Mouse (Mus musculus) layer of hippocampus, postnatal 14 days (tissue): ENCODE data around the gene Afdn. TPM values are rescaled to one million over a fixed set of nuclear protein-coding genes. Genes with fewer than 3 reads are reported as not detected.
"Not testable (repeated sequence)": the region's sequence is repeated elsewhere in the genome, so short reads cannot be mapped to it uniquely, and the experiment has no call there.

Source experiments
- DNase-seq, 2 experiments: peaks; one replicate each; pipeline ENCODE4 v3.0.0; 2021 to 2022; ENCODE audit warnings: low spot score in 2 of 2, mixed read lengths in 1 of 2
- total RNA-seq, 2 experiments: library from RNA; stranded (reverse); gene quantifications; 2 replicates each; pipeline ENCODE4 v1.2.3; 2021

Afdn gene
- total RNA-seq, 2 experiments from 2014 or later: 106 to 112 TPM

DNA sequence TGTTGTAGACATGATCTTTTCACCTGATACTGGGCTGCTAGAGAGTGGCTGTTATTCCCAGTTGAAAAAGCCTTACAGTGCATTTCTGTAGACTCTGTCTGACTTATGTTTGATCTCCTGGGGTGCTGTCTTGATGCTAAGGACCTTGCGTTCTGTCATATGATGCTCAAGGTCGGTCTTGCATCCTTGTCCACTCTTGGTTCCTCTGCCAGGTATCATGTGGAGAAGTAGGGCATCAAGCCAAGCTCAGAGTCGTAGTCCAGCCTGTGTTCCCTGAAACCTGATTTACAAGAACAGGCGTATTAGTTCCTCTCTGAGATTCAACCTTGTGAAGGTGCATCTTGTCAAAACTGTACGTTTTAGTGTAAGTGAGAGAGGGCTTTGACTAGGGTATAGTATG is 105.0 kb downstream of the Afdn start:
- DNase-seq: no peak

DNA sequence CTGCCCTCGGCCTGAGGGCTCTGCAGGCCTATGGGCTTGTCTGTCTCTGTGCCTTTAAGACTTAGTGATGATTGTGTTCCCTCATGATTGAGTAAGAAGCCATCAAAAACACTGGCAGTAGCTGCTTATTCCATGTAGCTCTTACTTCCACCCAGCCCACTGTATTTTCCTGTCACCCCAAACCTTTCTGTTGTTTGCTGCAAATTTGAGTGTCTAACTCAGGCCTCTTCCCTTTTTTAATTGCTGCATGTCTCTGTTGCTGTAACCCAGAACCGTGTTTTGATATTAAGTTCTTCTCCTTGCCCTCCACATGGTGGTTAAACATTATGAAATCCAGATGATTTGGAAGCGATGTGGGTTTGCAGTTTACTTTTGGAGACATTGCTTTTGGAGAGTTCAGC is 106.6 kb downstream of the Afdn start:
- no peak for DNase-seq

DNA sequence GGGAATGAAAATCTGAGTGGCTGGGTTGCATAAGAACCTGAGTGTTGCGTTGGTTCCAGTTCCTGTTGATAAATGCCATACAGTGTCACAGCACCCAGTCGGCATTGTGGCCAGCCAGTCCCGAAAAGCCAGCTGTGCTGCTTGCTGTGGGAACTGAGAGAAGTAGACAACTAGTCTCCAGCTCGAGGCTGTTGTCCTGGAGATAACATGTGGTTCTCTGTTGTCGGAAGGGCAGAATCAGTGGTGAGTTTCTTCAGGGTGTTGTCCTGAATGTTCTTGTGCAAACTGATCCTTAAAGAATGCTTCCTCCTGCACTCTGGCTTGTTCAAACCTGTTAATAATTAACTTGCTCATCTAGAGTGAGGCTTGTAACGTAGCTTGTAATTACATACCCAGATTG is 107.1 kb downstream of the Afdn start:
- DNase-seq: no peak

DNA sequence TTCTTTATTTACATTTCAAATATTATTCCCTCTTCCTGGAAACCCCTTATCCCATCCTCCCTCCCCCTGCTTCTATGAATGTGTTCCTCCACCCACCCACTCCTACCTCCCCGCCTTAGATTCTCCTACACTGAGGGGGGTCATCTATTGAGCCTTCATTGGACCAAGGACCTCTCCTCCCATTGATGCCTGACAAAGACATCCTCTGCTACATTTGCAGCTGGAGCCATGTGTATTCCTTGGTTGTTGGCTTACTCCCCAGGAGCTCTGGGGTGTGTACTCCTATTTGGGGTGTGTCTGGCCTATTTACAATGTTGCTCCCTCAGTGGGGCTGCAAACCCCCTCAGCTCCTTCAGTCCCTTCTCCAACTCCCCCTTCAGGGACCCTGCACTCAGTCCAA is 109.9 kb downstream of the Afdn start:
- DNase-seq: no peak

DNA sequence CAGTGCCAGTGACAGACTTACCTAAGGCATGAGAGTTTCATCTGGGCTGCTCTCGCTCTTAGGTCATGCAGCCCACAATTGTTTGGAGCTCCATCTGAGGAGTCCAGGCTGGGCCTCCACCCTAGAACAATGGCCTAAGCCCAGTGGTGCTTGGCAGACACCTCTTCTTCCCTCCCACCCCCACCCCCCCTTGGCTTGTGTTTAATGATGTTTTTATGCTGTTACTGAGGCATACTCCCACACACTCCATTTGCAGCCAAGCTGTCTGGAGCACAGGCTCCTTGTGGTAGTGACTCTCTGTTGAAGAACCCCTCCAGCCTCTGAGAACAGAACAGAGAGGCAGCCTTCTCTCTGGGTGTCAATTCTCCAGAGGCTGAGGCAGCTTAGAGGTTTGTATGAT is 113.9 kb downstream of the Afdn start:
- DNase-seq: peak in 1 of 2 experiments; percentile 31

DNA sequence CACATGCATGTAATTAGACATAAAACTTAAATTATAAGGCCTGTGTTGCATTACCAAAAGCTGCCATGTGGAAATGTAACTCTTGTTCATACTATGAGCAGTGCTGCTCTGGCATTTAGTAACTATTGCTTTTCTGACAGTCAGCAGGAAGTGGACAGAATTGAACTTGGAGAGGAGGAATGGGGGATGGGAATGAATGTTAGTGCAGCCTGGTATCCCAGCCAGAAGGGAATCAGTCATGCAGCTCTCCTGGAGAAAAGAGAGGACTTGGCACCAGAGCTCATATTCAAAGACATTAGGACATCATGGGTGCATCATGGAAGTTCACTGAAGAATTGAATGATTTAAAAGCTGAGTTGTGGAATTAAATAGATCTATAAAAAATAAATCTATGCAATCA is 117.1 kb downstream of the Afdn start:
- DNase-seq: no peak

DNA sequence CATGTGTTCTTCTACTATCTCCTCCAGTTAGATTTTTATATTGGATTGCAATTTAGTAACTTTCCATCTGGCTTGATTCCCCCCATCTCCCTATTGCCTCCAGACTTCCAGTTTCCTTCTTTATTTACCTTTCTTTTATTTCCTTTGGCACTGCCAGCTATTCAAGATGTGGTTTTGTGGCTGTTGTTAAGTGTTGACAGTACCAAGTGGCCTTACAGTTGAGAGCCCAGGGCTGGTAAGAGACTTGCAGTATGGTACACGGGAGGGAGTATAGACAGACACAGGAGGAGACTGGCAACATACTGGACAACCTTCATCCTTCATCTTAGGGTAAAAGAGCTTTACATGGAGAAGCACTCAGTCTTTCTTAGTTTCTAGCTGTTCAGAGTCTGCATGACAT is 119.4 kb downstream of the Afdn start:
- no peak for DNase-seq

DNA sequence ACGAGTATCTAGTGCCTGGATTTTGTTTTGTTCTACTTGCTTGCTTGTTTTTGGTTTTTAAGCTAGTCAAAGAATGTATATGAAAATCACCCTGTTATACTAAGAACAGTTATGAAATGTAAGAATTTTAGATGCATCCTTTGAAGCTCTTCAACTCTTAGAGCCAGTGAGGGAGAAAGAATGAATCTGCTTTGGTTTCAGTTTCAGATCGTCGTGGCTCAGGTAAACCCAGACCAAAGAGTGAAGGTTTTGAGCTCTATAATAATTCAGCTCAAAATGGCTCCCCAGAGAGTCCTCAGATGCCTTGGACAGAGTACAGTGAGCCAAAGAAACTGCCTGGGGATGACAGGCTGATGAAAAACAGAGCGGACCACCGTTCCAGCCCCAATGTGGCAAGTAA is 123.2 kb downstream of the Afdn start:
- no peak for DNase-seq

DNA sequence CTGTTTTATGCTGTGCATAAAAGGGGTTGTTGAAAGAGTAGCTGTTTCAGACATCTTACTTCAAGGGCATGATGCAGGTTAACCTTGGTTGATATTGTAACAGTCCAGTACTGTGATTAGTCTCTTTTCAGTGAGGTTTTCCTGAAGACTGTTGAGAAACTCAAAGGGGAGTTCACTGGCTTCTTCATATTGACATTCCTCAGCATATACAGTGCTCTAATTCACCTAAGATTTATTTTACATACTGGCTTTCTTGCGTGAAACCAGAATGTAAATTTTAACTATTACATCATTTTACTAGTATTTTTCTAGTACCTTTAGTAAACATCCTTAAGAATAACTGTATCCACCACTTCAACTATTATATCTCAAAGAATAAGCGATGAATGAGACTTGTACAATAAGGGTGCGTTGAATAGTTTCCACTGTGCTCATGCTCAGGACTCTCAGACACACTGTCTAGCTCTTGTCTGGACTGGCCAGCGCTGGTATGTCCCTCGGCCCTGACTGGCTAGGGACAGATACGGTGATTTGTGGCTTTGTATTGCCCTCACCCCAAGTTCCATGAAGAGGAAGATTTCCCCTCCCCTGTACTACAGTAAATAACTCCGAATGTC is 129.6 kb downstream of the Afdn start:
- no peak for DNase-seq

DNA sequence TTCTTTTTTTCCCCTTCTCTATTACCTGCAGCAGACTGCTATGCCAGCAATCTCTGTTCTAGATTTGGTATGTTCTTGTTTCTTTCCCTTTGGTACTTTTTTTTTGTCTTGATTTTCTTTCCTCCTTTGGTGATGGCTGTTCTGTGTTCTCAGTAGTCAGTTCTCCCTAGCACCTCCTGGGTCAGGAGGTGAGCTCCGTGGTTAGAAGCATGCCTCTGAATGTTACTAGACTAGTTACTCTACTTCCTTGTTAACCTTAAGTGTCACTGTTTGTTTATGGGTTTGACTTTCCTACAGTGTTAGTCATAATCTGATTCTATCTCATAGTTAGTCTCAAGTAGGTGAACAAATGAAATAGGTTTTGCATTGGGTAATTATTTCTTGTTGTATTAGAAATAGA is 130.6 kb downstream of the Afdn start:
- no peak for DNase-seq

DNA sequence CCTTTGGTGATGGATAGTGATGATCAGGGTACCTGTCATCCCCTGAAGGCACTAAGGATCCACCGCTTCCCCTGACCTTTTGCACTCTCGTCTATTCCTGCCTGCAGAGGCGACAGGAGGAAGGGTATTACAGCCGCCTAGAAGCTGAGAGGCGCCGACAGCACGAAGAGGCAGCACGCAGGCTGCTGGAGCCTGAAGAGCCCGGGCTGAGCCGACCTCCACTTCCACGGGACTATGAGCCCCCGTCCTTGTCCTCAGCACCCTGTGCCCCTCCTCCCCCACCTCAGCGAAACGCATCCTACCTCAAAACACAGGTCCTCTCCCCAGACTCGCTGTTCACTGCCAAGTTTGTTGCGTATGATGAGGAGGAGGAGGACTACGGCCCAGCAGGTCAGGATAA is 138.5 kb downstream of the Afdn start:
- DNase-seq: no peak

DNA sequence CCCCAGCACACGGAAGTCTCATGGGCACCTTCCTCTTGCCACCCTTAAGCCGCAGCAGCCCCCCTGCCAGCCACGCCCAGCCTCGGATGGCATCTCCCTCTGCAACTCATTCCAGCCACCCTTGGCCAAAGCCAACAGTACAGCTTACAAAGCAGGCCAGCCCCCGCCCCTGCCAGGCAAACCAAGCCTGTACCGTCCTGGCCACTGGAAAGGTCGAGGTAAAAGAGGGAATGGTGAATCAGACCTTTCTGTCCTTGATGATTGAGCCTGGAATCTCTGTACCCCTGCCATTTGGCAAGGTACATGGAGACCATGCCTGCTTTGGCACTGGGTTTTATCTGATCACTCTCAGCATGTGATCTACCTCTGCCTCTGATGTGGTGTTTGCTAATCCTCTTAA is 138.9 kb downstream of the Afdn start:
- DNase-seq: no peak

DNA sequence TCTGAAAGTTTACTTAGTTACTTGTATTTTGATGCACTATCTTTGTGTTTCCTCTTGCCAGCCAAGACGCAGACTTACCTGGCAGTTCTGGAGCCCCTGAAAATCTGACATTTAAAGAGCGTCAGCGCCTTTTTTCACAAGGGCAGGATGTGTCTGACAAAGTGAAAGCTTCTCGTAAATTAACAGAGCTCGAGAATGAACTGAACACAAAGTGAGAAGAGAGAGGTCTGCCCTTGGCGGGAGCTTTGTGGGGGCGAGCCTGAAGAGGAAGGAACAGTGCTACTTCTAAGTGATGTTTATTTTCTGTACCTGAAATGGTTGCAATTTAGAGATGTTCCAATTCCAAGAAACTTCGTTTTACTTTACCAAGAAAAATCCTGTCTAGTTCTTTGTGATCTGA is 143.5 kb downstream of the Afdn start:
- no peak for DNase-seq

DNA sequence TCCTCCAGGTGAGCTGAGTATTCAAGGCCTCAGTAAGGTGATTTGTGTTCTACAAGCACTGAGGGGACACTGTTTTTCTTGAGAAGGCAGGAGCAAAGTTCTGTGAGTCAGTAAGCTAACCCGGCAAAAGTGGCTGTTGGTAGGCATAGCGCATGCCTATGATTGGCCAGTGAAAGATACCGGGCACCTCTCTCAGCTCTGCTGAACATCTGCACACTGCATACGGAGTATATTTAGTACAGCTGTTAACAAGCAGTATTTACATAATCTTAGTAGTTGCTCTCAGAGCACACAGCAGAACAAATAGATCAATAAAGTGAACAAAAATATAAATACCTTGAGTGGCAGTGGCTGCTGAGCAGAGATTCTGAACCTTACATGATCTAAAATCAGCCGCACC is 146.7 kb downstream of the Afdn start:
- no peak for DNase-seq

DNA sequence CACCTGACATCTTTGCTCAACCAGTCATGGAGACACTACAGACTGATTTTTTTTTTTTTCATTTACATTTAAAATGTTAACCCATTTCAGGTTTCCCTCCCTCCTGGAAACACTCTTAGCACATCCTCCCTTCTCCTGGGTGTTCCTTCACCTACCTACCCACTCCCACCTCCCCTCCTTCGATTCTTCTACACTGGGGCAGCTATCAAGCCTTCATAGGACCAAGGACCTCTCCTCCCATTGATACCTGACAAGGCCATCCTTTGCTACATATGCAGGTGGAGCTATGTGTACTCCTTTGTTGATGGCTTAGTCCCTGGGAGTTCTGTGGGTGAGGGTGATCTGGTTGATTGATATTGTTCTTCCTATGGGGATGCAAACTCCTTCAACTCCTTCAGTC is 147.3 kb downstream of the Afdn start:
- DNase-seq: no peak

DNA sequence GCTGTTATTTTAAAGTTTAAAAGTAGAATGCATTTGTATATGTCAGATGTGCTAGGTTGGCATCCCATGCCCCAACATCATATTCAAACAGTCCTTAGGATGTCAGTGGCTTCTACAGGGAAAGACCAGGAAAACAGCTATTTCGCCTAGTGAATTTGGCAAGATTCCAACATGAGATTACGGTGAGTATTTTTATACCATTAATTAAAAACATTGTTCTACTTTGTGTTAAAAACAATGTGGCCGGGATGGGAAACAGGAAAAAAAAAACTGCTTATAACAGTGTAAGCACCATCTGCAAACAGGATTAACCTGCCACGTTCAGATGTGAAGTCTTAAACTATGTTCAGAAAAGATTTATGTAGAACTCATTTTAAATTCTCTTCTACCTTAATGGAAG is 153.6 kb downstream of the Afdn start:
- DNase-seq: no peak

DNA sequence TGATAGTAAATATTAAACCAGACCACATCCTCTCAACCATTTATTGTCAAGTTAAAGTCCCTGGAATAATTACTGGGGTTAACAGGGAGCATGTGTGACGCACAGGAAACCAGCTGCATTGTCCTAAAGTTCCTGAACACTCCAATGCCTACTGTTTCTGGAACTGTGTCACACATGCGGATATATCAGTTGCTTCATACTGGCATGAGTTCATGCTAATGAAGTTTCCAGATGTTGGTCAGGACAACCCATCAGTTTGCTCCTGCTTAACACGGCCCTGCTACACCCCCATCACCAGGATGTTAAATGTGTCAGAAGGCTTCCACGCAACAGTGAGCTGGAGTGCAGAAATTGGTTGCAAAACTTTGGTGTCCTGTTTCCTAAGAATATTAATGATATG is 154.2 kb downstream of the Afdn start:
- no peak for DNase-seq

DNA sequence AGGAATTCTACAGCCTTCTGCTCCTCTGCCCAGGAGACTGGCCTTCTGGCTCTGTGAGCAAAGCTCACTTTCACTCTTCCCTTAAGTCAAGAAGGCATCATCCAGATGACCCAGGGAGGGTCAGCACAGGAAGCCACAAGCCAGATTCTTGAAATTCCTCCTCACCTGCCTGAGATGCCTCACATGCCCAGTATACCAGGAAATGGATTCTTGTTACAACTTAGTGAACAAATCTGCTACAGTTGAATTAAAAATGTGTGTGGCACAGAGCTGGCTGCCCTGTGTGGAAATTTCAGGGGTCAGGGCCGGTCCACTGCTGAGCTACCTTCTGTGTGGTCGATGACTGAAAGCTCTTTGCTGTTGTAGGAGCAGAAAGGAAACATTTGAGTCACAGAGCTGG is 160.4 kb downstream of the Afdn start:
- no peak for DNase-seq

DNA sequence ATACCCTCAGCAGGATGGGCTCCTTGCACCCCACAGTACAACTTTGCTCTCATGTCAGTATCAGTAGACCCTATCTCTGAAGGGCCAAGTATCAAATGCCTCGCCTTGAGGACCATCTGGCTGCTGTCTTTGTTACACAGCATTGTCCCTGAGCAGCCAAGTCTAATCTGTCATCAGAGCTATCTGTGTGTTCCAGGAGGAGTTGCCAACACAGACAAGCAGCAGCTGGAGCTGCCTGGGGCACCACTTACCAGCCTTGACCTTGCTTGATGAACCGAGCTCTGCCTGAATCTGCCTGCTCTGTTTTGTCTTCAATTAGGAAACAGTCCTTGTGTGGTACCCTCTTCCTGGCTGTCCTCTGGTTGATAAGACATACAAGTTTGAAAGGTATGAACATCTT is 163.1 kb downstream of the Afdn start:
- DNase-seq: no peak

DNA sequence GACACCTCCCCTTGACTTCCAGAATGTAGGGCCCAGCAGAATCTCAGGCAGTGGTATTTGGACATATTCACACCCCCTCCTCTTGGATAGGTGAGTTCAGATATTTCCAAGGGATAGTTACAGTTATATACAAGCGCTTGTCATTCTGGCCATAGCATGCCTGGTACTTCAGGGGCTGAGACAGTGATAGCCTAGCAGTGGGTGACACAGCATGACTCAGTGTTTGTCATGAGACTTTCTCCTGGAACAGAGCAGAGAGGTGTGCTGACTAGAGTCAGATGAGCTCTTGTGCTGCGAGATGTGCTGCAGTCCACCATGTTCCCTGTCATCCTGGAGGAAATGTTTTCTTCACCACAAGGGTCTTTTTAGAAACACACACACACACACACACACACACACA is 164.2 kb downstream of the Afdn start:
- no peak for DNase-seq

DNA sequence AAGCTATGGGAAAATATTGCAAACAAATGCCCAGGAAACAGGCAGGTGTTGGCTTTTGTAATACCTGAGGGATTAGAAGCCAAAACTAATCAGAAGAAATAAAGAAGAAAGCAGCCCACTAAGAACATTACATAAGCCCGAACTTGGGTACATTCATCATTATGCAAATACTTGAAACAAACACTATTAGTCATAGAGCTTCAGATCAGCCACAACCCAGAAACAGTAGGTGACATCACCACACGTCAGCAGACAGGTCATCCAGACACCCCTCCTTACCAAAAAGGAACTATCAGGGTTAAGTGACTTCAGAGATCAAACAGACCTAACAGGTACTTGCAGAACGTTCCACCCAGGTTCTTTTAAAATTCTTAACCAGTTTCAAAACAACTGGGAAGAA is 165.6 kb downstream of the Afdn start:
- DNase-seq: no peak

DNA sequence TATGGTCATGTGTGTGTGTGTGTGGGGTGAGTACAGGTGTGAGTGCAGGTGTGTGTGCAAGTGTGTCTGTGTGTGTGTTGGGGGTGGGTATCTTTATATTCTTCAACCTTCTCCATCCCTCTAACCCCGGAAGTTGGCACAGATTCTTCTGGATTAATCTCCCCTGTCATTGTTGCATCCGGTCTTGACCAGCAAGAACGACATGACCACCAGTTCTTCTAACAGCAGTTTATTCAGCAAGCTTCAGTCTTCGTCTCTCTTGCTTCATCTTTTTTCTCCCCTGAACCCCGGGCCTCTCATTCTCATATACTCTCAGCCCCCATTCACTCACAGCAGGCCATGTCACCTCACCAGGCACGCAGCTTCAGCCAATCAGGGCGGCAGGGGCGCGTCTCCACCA is 170.1 kb downstream of the Afdn start:
- DNase-seq: no peak

DNA sequence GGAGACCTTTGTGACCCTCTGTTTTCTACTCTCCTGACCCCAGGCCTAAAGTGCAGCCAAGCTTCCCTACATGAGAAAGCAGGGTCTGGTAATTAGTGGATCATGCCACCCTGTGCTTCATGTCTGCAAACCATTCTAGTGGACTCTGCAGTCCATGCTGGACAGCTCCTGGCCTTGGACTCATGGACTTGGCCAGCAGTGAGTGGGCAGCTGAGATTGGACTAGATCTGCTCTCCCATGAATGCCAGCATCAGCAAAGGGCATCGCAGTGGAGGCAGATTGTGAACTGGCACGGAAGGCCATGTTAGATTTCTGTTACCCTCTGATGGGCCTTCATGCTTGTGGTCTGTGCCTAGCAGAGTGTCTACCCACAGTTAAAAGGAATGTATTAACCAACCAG is 175.0 kb downstream of the Afdn start:
- not testable (repeated sequence) for DNase-seq

DNA sequence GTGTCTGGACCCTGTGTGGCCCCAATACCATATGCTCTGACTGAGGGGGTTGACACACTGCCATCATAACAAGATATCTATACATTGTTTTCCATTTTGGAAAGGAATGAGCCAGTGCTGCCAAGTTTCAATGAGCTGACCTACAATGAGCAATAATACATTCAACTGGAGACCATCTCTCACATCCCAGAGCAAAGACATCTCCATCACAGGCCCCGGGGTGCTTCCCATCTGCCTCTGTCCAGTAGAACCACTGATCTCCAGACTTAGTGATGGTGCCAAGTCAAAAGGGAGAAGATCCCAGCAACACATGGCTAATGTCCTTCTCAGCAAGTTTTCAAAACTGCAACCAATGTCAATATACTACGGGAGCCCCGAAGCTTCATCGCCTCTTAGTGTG is 177.4 kb downstream of the Afdn start:
- no peak for DNase-seq
